Mouse (Mus musculus) brain, adult 2 months (tissue): ENCODE results near the gene Arl14.
A peak's percentile ranks its signal among the peaks of the same experiment; 100 is the strongest.
"Not testable (repeated sequence)": the region's sequence is repeated elsewhere in the genome, so short reads cannot be mapped to it uniquely, and the experiment has no call there.

ENCODE experiments used
- DNase-seq: peaks from one replicate; pipeline ENCODE4 v3.0.0; 2011; ENCODE audit warnings: low read depth, low spot score

Gene Arl14

GRCm38 (mm10) chr3:69264299-69264698 is 42.1 kb downstream of the Arl14 start:
- DNase-seq: not testable (repeated sequence)

DNA sequence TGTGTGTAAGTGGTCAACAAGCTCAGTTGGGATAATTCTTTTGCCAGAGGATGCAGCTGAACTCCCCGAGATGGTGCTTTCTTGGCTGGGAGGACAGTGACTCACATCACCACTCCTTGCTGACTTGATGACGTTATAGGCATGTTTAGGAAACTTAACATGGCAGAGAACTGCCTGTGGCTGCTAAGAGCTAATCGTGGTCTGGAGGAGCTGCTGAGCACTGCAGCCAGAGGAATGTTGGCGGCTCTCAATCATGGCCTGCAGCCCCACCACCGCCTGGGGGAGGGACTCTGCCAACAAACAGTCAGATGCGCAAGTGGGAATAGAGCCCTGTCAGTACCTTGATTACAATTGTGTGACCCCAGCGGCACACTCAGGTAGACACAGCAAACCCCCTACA is 49.6 kb downstream of the Arl14 start:
- DNase-seq: peak; percentile 40
